Mouse (Mus musculus): Measurements from ENCODE around the gene Mog. TPM values are rescaled to one million over a fixed set of nuclear protein-coding genes. Genes with fewer than 3 reads are reported as not detected.

The Mog gene
- polyA plus RNA-seq, 1 experiment from 2014 or later, result 0.25 TPM

- Histone ChIP-seq H3K4me3 (ENCODE audit: low read depth, low read length) (no peak within 1 kb of the TSS), H3K9me3 (ENCODE audit: control insufficient read depth, low read length) (no peaks in the 10 kb centered on the region), H3K27ac (replicated peaks; ENCODE audit: low read depth, low read length) (no peak within 1 kb of the TSS), H3K4me1 (ENCODE audit: control insufficient read depth, insufficient read depth, low read length) (peaks cover 3% of the 10 kb centered on the region; the same call in 1 of the 2 replicates), H3K4me2 (ENCODE audit: low read depth, severe bottlenecking) (peak within 1 kb of the TSS; percentile 21; the same call in 1 of the 2 replicates), H3K27me3 (ENCODE audit: control insufficient read depth, insufficient read depth, low read length) (no peaks in the 10 kb centered on the region), H3K9ac (ENCODE audit: low read length) (no peak within 1 kb of the TSS), H3K36me3 (ENCODE audit: control insufficient read depth, insufficient read depth, low read length) (no peaks in the 10 kb centered on the region)
- DNase-seq (ENCODE audit: low spot score) (peak; percentile 32), ATAC-seq (ENCODE audit: insufficient number of reproducible peaks, low FRiP score, low TSS enrichment, low read depth) (0 out of 2 replicates have a peak, but pooled peaks have one; percentile 62)
- WGBS, result 12% methylated on average over 18 of the region's 18 CpGs
Observed at GRCm38 (mm10) chr17:36981221-36981813, 41.9 kb downstream of the Mog start, which contains the start of gene 2410137M14Rik. TSS of gene 2410137M14Rik (minus strand) at chr17:36981237.

- Histone ChIP-seq H3K4me2 (ENCODE audit: low read depth, severe bottlenecking) (no peak overlapping the region), H3K9ac (ENCODE audit: low read length) (no peak overlapping the region), H3K4me3 (ENCODE audit: low read depth, low read length) (no peak overlapping the region), H3K9me3 (ENCODE audit: control insufficient read depth, low read length) (no peaks in the 10 kb centered on the region), H3K27me3 (ENCODE audit: control insufficient read depth, insufficient read depth, low read length) (no peaks in the 10 kb centered on the region), H3K4me1 (ENCODE audit: control insufficient read depth, insufficient read depth, low read length) (no peaks in the 10 kb centered on the region), H3K27ac (replicated peaks; ENCODE audit: low read depth, low read length) (no peak overlapping the region), H3K36me3 (ENCODE audit: control insufficient read depth, insufficient read depth, low read length) (no peaks in the 10 kb centered on the region)
- WGBS, result 74% methylated on average over 8 of the region's 8 CpGs
- no peak for DNase-seq (ENCODE audit: low spot score)
- no peak for ATAC-seq (ENCODE audit: insufficient number of reproducible peaks, low FRiP score, low TSS enrichment, low read depth)
Observed at GRCm38 (mm10) chr17:36973271-36973787, 49.9 kb downstream of the Mog start.

- H3K4me1 ChIP-seq (ENCODE audit: control insufficient read depth, insufficient read depth, low read length), result no peaks in the 10 kb centered on the region
- H3K27ac ChIP-seq (replicated peaks; ENCODE audit: low read depth, low read length), result no peak overlapping the region
- no peak for ATAC-seq (ENCODE audit: insufficient number of reproducible peaks, low FRiP score, low TSS enrichment, low read depth)
- H3K27me3 ChIP-seq (ENCODE audit: control insufficient read depth, insufficient read depth, low read length), result no peaks in the 10 kb centered on the region
- no peak overlapping the region for H3K4me2 ChIP-seq (ENCODE audit: low read depth, severe bottlenecking)
- no peaks in the 10 kb centered on the region for H3K9me3 ChIP-seq (ENCODE audit: control insufficient read depth, low read length)
- DNase-seq (ENCODE audit: low spot score), result no peak
- no peak overlapping the region for H3K4me3 ChIP-seq (ENCODE audit: low read depth, low read length)
- no peaks in the 10 kb centered on the region for H3K36me3 ChIP-seq (ENCODE audit: control insufficient read depth, insufficient read depth, low read length)
- 83% methylated on average over 3 of the region's 3 CpGs for WGBS
- no peak overlapping the region for H3K9ac ChIP-seq (ENCODE audit: low read length)
Observed at GRCm38 (mm10) chr17:36972791-36973190, 50.4 kb downstream of the Mog start.

GRCm38 (mm10) chr17:36971172-36971850 is 51.9 kb downstream of the Mog start:
- Histone ChIP-seq H3K27me3 (ENCODE audit: control insufficient read depth, insufficient read depth, low read length) (no peaks in the 10 kb centered on the region), H3K27ac (replicated peaks; ENCODE audit: low read depth, low read length) (no peak overlapping the region), H3K9ac (ENCODE audit: low read length) (no peak overlapping the region), H3K9me3 (ENCODE audit: control insufficient read depth, low read length) (no peaks in the 10 kb centered on the region), H3K4me3 (ENCODE audit: low read depth, low read length) (no peak overlapping the region), H3K4me1 (ENCODE audit: control insufficient read depth, insufficient read depth, low read length) (no peaks in the 10 kb centered on the region), H3K4me2 (ENCODE audit: low read depth, severe bottlenecking) (no peak overlapping the region), H3K36me3 (ENCODE audit: control insufficient read depth, insufficient read depth, low read length) (no peaks in the 10 kb centered on the region)
- 90% methylated on average over 6 of the region's 6 CpGs for WGBS
- DNase-seq (ENCODE audit: low spot score), result no peak
- no peak for ATAC-seq (ENCODE audit: insufficient number of reproducible peaks, low FRiP score, low TSS enrichment, low read depth)

GRCm38 (mm10) chr17:36970316-36970890 is 52.8 kb downstream of the Mog start:
- Histone ChIP-seq H3K4me1 (ENCODE audit: control insufficient read depth, insufficient read depth, low read length) (no peaks in the 10 kb centered on the region), H3K36me3 (ENCODE audit: control insufficient read depth, insufficient read depth, low read length) (no peaks in the 10 kb centered on the region), H3K4me3 (ENCODE audit: low read depth, low read length) (no peak overlapping the region), H3K9ac (ENCODE audit: low read length) (no peak overlapping the region), H3K4me2 (ENCODE audit: low read depth, severe bottlenecking) (no peak overlapping the region), H3K27ac (replicated peaks; ENCODE audit: low read depth, low read length) (no peak overlapping the region), H3K27me3 (ENCODE audit: control insufficient read depth, insufficient read depth, low read length) (no peaks in the 10 kb centered on the region), H3K9me3 (ENCODE audit: control insufficient read depth, low read length) (no peaks in the 10 kb centered on the region)
- WGBS, result 85% methylated on average over 14 of the region's 14 CpGs
- DNase-seq (ENCODE audit: low spot score), result no peak
- no peak for ATAC-seq (ENCODE audit: insufficient number of reproducible peaks, low FRiP score, low TSS enrichment, low read depth)

- no peaks in the 10 kb centered on the region for H3K36me3 ChIP-seq (ENCODE audit: control insufficient read depth, insufficient read depth, low read length)
- no peak overlapping the region for H3K4me3 ChIP-seq (ENCODE audit: low read depth, low read length)
- H3K4me1 ChIP-seq (ENCODE audit: control insufficient read depth, insufficient read depth, low read length), result no peaks in the 10 kb centered on the region
- H3K27me3 ChIP-seq (ENCODE audit: control insufficient read depth, insufficient read depth, low read length), result no peaks in the 10 kb centered on the region
- H3K27ac ChIP-seq (replicated peaks; ENCODE audit: low read depth, low read length), result no peak overlapping the region
- no peak for ATAC-seq (ENCODE audit: insufficient number of reproducible peaks, low FRiP score, low TSS enrichment, low read depth)
- H3K4me2 ChIP-seq (ENCODE audit: low read depth, severe bottlenecking), result no peak overlapping the region
- H3K9ac ChIP-seq (ENCODE audit: low read length), result no peak overlapping the region
- no peak for DNase-seq (ENCODE audit: low spot score)
- whole genome bisulfite sequencing, result 95% methylated on average over 1 of the region's 1 CpGs
- no peaks in the 10 kb centered on the region for H3K9me3 ChIP-seq (ENCODE audit: control insufficient read depth, low read length)
Observed at GRCm38 (mm10) chr17:36966875-36967274, 56.3 kb downstream of the Mog start.

- Histone ChIP-seq H3K27me3 (ENCODE audit: control insufficient read depth, insufficient read depth, low read length) (no peaks in the 10 kb centered on the region), H3K27ac (replicated peaks; ENCODE audit: low read depth, low read length) (no peak overlapping the region), H3K36me3 (ENCODE audit: control insufficient read depth, insufficient read depth, low read length) (no peaks in the 10 kb centered on the region), H3K4me3 (ENCODE audit: low read depth, low read length) (no peak overlapping the region), H3K4me2 (ENCODE audit: low read depth, severe bottlenecking) (no peak overlapping the region), H3K4me1 (ENCODE audit: control insufficient read depth, insufficient read depth, low read length) (peaks cover 6% of the 10 kb centered on the region; the same call in 1 of the 2 replicates), H3K9me3 (ENCODE audit: control insufficient read depth, low read length) (no peaks in the 10 kb centered on the region), H3K9ac (ENCODE audit: low read length) (no peak overlapping the region)
- no peak for ATAC-seq (ENCODE audit: insufficient number of reproducible peaks, low FRiP score, low TSS enrichment, low read depth)
- 72% methylated on average over 1 of the region's 1 CpGs for WGBS
- DNase-seq (ENCODE audit: low spot score), result no peak
Observed at GRCm38 (mm10) chr17:36961125-36961524, 62.1 kb downstream of the Mog start.
